Mouse (Mus musculus): ENCODE measurements around the gene Irf2bp1. TPM values are rescaled to one million over a fixed set of nuclear protein-coding genes. Genes with fewer than 3 reads are reported as not detected.

Irf2bp1 gene
- total RNA-seq (2012; rRNA removed) (11.8 and 12.8 TPM in 2 replicates), total RNA-seq (2014; rRNA removed) (3.7 and 4.9 TPM in 2 replicates), polyA plus RNA-seq (2012; ENCODE audit: insufficient read length, low read depth) (6.6 and 7.1 TPM in 2 replicates)

DNA sequence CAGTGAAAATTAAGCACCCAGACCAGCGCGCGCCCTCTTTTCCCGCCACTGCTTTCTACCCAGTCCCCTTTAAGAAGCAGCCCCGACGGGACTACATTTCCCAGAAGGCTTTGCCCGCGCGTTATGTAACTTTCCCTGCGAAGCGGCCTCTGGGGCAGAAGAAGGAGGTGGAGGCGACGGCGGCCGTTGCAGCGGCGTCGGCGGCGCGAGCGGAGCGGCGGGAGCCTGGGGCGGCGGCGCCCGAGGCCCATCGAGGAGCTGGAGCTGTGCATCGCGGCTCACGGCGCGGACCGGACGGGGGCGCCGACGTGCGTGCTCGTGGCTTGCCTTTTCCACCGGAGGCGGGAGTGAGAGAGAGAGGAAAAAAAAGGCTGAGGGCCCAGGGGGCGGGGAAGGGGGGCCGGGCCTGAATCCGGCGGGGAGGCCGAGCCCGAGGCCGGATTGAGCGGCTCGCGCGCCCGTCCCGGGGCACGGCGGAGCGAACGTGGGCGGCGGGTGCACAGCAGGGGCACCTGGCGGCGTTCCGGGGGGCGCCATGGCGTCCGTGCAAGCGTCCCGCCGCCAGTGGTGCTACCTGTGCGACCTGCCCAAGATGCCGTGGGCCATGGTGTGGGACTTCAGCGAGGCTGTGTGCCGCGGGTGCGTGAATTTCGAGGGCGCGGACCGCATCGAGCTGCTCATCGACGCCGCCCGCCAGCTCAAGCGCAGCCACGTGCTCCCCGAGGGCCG, at the start of gene Irf2bp1:
Gene Irf2bp1 (plus strand): TSS at position 143 of the 729 bp plus-strand sequence.
- peak within 1 kb of the TSS; percentile 50 to 83 (median 66) for H3K4me3 ChIP-seq (replicated peaks in 1 of 3; ENCODE audit: low read depth in 2 of 3, low read length in 2 of 3, poor library complexity in 1 of 3)
- peaks cover 4% of the 10 kb centered on the region for H3K9me3 ChIP-seq (replicated peaks; ENCODE audit: low read length)
- peak; percentile 94 for DNase-seq (ENCODE audit: extremely low read depth)
- peaks cover 7 to 54% of the 10 kb centered on the region in 2 experiments; a peak in 2 of 4 replicates for H3K4me1 ChIP-seq (ENCODE audit: control insufficient read depth in 1 of 2, insufficient read depth in 2 of 2)
- in situ Hi-C loops (cut with MboI; ENCODE audit: low pct_ligation_motif_present, low pct_unique_long_range_greater_than_20kb, low sequenced_read_pairs) (no loop called here), dilution Hi-C loops (cut with MboI; ENCODE audit: extremely low pct_ligation_motif_present, extremely low pct_unique_long_range_greater_than_20kb, low sequenced_read_pairs) (no loop called here)
- H3K27me3 ChIP-seq (replicated peaks) = peaks cover 5% of the 10 kb centered on the region
- peak within 1 kb of the TSS; percentile 74 for H3K27ac ChIP-seq (ENCODE audit: insufficient read depth, low read depth)
- H3K79me2 ChIP-seq (replicated peaks; ENCODE audit: control insufficient read depth, extremely low read depth, insufficient read depth, poor library complexity, severe bottlenecking) = no peaks in the 10 kb centered on the region
- peak within 1 kb of the TSS; percentile 67; the same call in 1 of the 2 replicates for H3K4me2 ChIP-seq (ENCODE audit: insufficient read depth, low read depth, poor library complexity, severe bottlenecking)
- H3K36me3 ChIP-seq (replicated peaks in 1 of 2; ENCODE audit: control insufficient read depth in 1 of 2, insufficient read depth in 1 of 2, low read length in 1 of 2) = peaks cover 8 to 23% of the 10 kb centered on the region in 2 experiments
- TF ChIP-seq MYC (IDR thresholded peaks at IDR 0.05; ENCODE audit: low read depth, low read length) (no peak), HCFC1 (IDR thresholded peaks at IDR 0.05; ENCODE audit: low read depth, low read length) (peak; percentile 93), ETS1 (conservative IDR thresholded peaks at IDR 0.05; ENCODE audit: low read depth, low read length) (no peak), ZMIZ1 (IDR thresholded peaks at IDR 0.05; ENCODE audit: low read depth, low read length) (peak; percentile 45; the same call in 1 of the 2 replicates), IRF4 (IDR thresholded peaks at IDR 0.05; ENCODE audit: low read depth, low read length) (peak; percentile 58; the same call in 1 of the 2 replicates), UBTF (IDR thresholded peaks at IDR 0.05; ENCODE audit: low read depth, low read length) (0 out of 2 replicates have a peak, but pooled peaks have one; percentile 51), GABPA (IDR thresholded peaks at IDR 0.05; ENCODE audit: insufficient replicate concordance, low read depth, low read length) (peak; percentile 95), MEF2A (IDR thresholded peaks at IDR 0.05; ENCODE audit: borderline replicate concordance, low read depth, low read length) (peak; percentile 57; the same call in 1 of the 2 replicates), SIN3A (IDR thresholded peaks at IDR 0.05; ENCODE audit: low read length) (peak; percentile 54; the same call in 1 of the 2 replicates), TCF12 (IDR thresholded peaks at IDR 0.05; ENCODE audit: low read depth, low read length) (peak; percentile 61), USF2 (conservative IDR thresholded peaks at IDR 0.05; ENCODE audit: low read depth, low read length) (no peak), E2F4 (IDR thresholded peaks at IDR 0.05; ENCODE audit: insufficient replicate concordance, low read depth, low read length) (peak; percentile 97), NELFE (IDR thresholded peaks at IDR 0.05; ENCODE audit: low read depth, low read length) (peak; percentile 74), NRF1 (IDR thresholded peaks at IDR 0.05; ENCODE audit: low read depth, low read length) (peak; percentile 36), ELF1 (IDR thresholded peaks at IDR 0.05; ENCODE audit: low read depth, low read length) (peak; percentile 60), ZKSCAN1 (IDR thresholded peaks at IDR 0.05; ENCODE audit: borderline replicate concordance, low read depth, low read length) (no peak), KAT2A (IDR thresholded peaks at IDR 0.05; ENCODE audit: insufficient replicate concordance, low read length) (peak; percentile 95), MXI1 (IDR thresholded peaks at IDR 0.05; ENCODE audit: low read depth, low read length) (peak; percentile 26; the same call in 1 of the 2 replicates), POLR2A (IDR thresholded peaks at IDR 0.05; ENCODE audit: low read depth, low read length) (peak; percentile 68), MAZ (IDR thresholded peaks at IDR 0.05; ENCODE audit: low read depth, low read length) (peak; percentile 38; the same call in 1 of the 2 replicates), CHD1 (IDR thresholded peaks at IDR 0.05; ENCODE audit: low read depth, low read length) (no peak)
- peak within 1 kb of the TSS; percentile 78 for H3K9ac ChIP-seq (ENCODE audit: insufficient read depth, low read depth)

Measured in CH12.LX (cell line).